In the genomic region with DNA sequence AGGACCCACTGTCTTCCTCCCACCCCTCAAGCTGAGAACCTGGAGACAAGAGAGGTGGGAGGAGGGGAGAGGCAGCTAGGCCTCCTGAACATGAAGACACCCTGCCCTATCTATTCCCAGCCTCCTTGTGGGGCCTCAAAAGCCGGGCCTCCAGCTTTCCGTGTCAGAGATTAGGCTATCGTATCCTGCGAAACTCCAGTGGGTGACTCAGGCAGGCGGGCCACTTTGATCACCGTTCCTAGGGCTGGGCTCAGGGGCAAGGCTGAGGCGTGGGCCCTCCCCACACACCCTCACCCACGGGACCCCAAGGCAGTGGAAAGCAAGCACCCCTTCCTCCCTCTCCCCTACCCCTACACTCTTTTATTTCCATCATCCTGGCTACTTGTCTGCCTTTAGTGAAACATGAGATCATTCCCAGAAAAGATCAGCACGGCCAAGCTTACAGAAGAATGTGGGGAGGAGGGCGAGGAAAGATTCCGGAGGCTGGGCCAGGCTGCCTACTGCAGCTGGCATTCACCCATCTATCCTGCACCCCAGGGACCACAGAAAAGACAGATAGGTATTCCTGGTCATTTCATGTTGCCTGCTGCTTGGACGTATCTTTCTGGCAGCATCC, we compare ENCODE assay signal across 13 mouse cellular contexts. TPM values are rescaled to one million over a fixed set of nuclear protein-coding genes. Genes with fewer than 3 reads are reported as not detected.
A peak's percentile ranks its signal among the peaks of the same experiment; 100 is the strongest.
DNase-seq lines count a peak whose midpoint lies in the region; ATAC-seq lines count a peak whose summit lies in the region.
"Had no signal": no experiment of that assay in that cellular context is flagged by ENCODE, and none has a peak within 500 bp of the region (broad histone marks: within the 10 kb centered on the region; RNA-seq: fewer than 3 reads in every experiment).

No protein-coding gene starts in this region.

- no peaks in the 10 kb centered on the region for H3K36me3 ChIP-seq in forebrain, embryonic 10.5 days (replicated peaks)
- H3K36me3 ChIP-seq in forebrain, embryonic 11.5 days (ENCODE audit: control insufficient read depth, insufficient read depth, low read length): no peaks in the 10 kb centered on the region
- H3K36me3 ChIP-seq in kidney, embryonic 16.5 days (ENCODE audit: insufficient read depth, low read length): no peaks in the 10 kb centered on the region
- no peaks in the 10 kb centered on the region for H3K36me3 ChIP-seq in intestine, embryonic 16.5 days (ENCODE audit: control insufficient read depth, insufficient read depth, low read length)
- H3K36me3 ChIP-seq in liver, embryonic 16.5 days (ENCODE audit: control insufficient read depth, insufficient read depth): no peaks in the 10 kb centered on the region

- H3K4me3 ChIP-seq in forebrain, embryonic 10.5 days: no peak overlapping the region
- no peak overlapping the region for H3K4me3 ChIP-seq in forebrain, embryonic 11.5 days (ENCODE audit: low read depth, low read length)
- H3K4me3 ChIP-seq in kidney, embryonic 16.5 days (ENCODE audit: low read length): no peak overlapping the region
- no peak overlapping the region for H3K4me3 ChIP-seq in intestine, embryonic 16.5 days (ENCODE audit: low read length)
- no peak overlapping the region for H3K4me3 ChIP-seq in liver, embryonic 16.5 days (ENCODE audit: low read depth, low read length)

- no peak for DNase-seq in forebrain, embryonic 10.5 days (ENCODE audit: extremely low spot score, low spot score)
- no peak for DNase-seq in forebrain, embryonic 11.5 days (ENCODE audit: low spot score)
- no peak for DNase-seq in kidney, adult 11 months
- DNase-seq in embryo, embryonic 10.5 days (ENCODE audit: low spot score): no peak
- DNase-seq in ovary, postnatal 14 days (ENCODE audit: low spot score): no peak
- DNase-seq: cerebellum, adult 2 months; gastrocnemius, postnatal 36 days; spleen, adult 18-20 months; thymus, postnatal 14 days had no signal

- H3K9me3 ChIP-seq in forebrain, embryonic 10.5 days: peaks cover 7% of the 10 kb centered on the region; the same call in 1 of the 2 replicates
- no peaks in the 10 kb centered on the region for H3K9me3 ChIP-seq in forebrain, embryonic 11.5 days (ENCODE audit: control insufficient read depth, low read length)
- H3K9me3 ChIP-seq in kidney, embryonic 16.5 days (ENCODE audit: low read length): no peaks in the 10 kb centered on the region
- 0 out of 2 replicates have a peak, but pooled peaks cover 3% of the 10 kb centered on the region for H3K9me3 ChIP-seq in intestine, embryonic 16.5 days (ENCODE audit: control insufficient read depth, low read length)
- no peaks in the 10 kb centered on the region for H3K9me3 ChIP-seq in liver, embryonic 16.5 days (replicated peaks; ENCODE audit: control insufficient read depth, low read length)

- H3K4me2 ChIP-seq in forebrain, embryonic 11.5 days (ENCODE audit: low read depth, low read length, severe bottlenecking): no peak overlapping the region
- H3K4me2 ChIP-seq in kidney, embryonic 16.5 days (replicated peaks; ENCODE audit: low read depth, low read length): no peak overlapping the region
- 0 out of 2 replicates have a peak overlapping the region, but pooled peaks have one; percentile 5 for H3K4me2 ChIP-seq in intestine, embryonic 16.5 days (ENCODE audit: low read depth, low read length)
- H3K4me2 ChIP-seq in liver, embryonic 16.5 days (ENCODE audit: low read depth, low read length): peak overlapping the region; percentile 24

- H3K27me3 ChIP-seq in forebrain, embryonic 10.5 days (ENCODE audit: poor library complexity, severe bottlenecking): no peaks in the 10 kb centered on the region
- no peaks in the 10 kb centered on the region for H3K27me3 ChIP-seq in forebrain, embryonic 11.5 days (ENCODE audit: control insufficient read depth, insufficient read depth, low read length)
- no peaks in the 10 kb centered on the region for H3K27me3 ChIP-seq in kidney, embryonic 16.5 days (ENCODE audit: insufficient read depth, low read length)
- no peaks in the 10 kb centered on the region for H3K27me3 ChIP-seq in intestine, embryonic 16.5 days (replicated peaks; ENCODE audit: control insufficient read depth, insufficient read depth, low read length)
- no peaks in the 10 kb centered on the region for H3K27me3 ChIP-seq in liver, embryonic 16.5 days (ENCODE audit: control insufficient read depth, insufficient read depth, low read depth, low read length)

- H3K4me1 ChIP-seq in forebrain, embryonic 10.5 days: peaks cover 16% of the 10 kb centered on the region
- H3K4me1 ChIP-seq in forebrain, embryonic 11.5 days (replicated peaks; ENCODE audit: control insufficient read depth, insufficient read depth, low read length): no peaks in the 10 kb centered on the region
- H3K4me1 ChIP-seq in kidney, embryonic 16.5 days (ENCODE audit: insufficient read depth, low read length): peaks cover 12% of the 10 kb centered on the region
- H3K4me1 ChIP-seq in intestine, embryonic 16.5 days (ENCODE audit: control insufficient read depth, insufficient read depth, low read length): peaks cover 8% of the 10 kb centered on the region
- H3K4me1 ChIP-seq in liver, embryonic 16.5 days (ENCODE audit: control insufficient read depth, low read depth, low read length): peaks cover 19% of the 10 kb centered on the region

- 81% methylated on average over 12 of the region's 12 CpGs for WGBS in forebrain, embryonic 10.5 days
- WGBS in forebrain, embryonic 11.5 days: 70% methylated on average over 12 of the region's 12 CpGs
- WGBS in kidney, embryonic 16.5 days: 27% methylated on average over 12 of the region's 12 CpGs
- WGBS in intestine, embryonic 16.5 days: 40% methylated on average over 12 of the region's 12 CpGs
- 56% methylated on average over 12 of the region's 12 CpGs for WGBS in liver, embryonic 16.5 days (ENCODE audit: insufficient replicate concordance)

- no peak for ATAC-seq in forebrain, embryonic 11.5 days (replicated peaks; ENCODE audit: low FRiP score)
- 0 out of 2 replicates have a peak, but pooled peaks have one; percentile 19 for ATAC-seq in kidney, embryonic 16.5 days (ENCODE audit: low FRiP score, low TSS enrichment)
- ATAC-seq in intestine, embryonic 16.5 days: peak; percentile 78
- peak; percentile 82 for ATAC-seq in liver, embryonic 16.5 days (ENCODE audit: low read depth)
- ATAC-seq: hindbrain, postnatal 0 days had no signal

- H3K27ac ChIP-seq in forebrain, embryonic 10.5 days: peak overlapping the region; percentile 22; the same call in 1 of the 2 replicates
- no peak overlapping the region for H3K27ac ChIP-seq in forebrain, embryonic 11.5 days (ENCODE audit: low read depth, low read length)
- H3K27ac ChIP-seq in kidney, embryonic 16.5 days (ENCODE audit: low read length): peak overlapping the region; percentile 19; the same call in 1 of the 2 replicates
- H3K27ac ChIP-seq in intestine, embryonic 16.5 days (ENCODE audit: low read length): 0 out of 2 replicates have a peak overlapping the region, but pooled peaks have one; percentile 19
- 0 out of 2 replicates have a peak overlapping the region, but pooled peaks have one; percentile 14 for H3K27ac ChIP-seq in liver, embryonic 16.5 days (ENCODE audit: low read length)
- H3K27ac ChIP-seq: hindbrain, postnatal 0 days had no signal

- H3K9ac ChIP-seq in forebrain, embryonic 11.5 days (ENCODE audit: low read length): no peak overlapping the region
- H3K9ac ChIP-seq in kidney, embryonic 16.5 days (replicated peaks; ENCODE audit: low read length): no peak overlapping the region
- no peak overlapping the region for H3K9ac ChIP-seq in intestine, embryonic 16.5 days (ENCODE audit: low read depth, low read length)
- no peak overlapping the region for H3K9ac ChIP-seq in liver, embryonic 16.5 days (ENCODE audit: low read depth, low read length)

RNA-seq across cellular contexts. Expression of gene Ifnlr1, which starts 41.0 kb away (rescaled TPM):
- polyA plus RNA-seq in forebrain, embryonic 10.5 days (2016; fragmentation: Nextera tagmentation; extraction: Ambion mirVana): 0.37 and 0.61 TPM in 2 replicates
- 0.32 and 0.59 TPM in 2 replicates for polyA plus RNA-seq in forebrain, embryonic 11.5 days (2014; fragmentation: Nextera tagmentation; extraction: Ambion mirVana)
- 1.0 and 1.4 TPM in 2 replicates for polyA plus RNA-seq in kidney, embryonic 16.5 days (2015; fragmentation: Nextera tagmentation; extraction: Ambion mirVana)
- polyA plus RNA-seq in intestine, embryonic 16.5 days (2015; fragmentation: Nextera tagmentation; extraction: Ambion mirVana): 4.3 and 5.2 TPM in 2 replicates
- polyA plus RNA-seq in liver, embryonic 16.5 days (2015; fragmentation: Nextera tagmentation; extraction: Ambion mirVana): 0.19 and 0.31 TPM in 2 replicates

Comparison
In these comparisons a context has a peak if more than half of its experiments do, and no peak if none do; other contexts are left out.
1. H3K4me2 ChIP-seq: peak in intestine, embryonic 16.5 days (single experiment) and liver, embryonic 16.5 days (single experiment); none in forebrain, embryonic 11.5 days (single experiment) and kidney, embryonic 16.5 days (single experiment).